Mouse (Mus musculus): ENCODE data around the gene Ttc30a2.
"Not testable (repeated sequence)": the region's sequence is repeated elsewhere in the genome, so short reads cannot be mapped to it uniquely, and the experiment has no call there.

Ttc30a2 gene

GRCm38 (mm10) chr2:75977752-75978368 is at the start of gene Ttc30a2:
Ttc30a2 (minus strand) TSS chr2:75978170.
- not testable (repeated sequence) for DNase-seq (ENCODE audit: low spot score in 2 of 2)

- DNase-seq (ENCODE audit: low spot score in 2 of 2), result no peak
Observed at GRCm38 (mm10) chr2:76016890-76017289, 38.9 kb upstream of the Ttc30a2 start.

GRCm38 (mm10) chr2:76016136-76016535 is 38.2 kb upstream of the Ttc30a2 start:
- no peak for DNase-seq (ENCODE audit: low spot score in 2 of 2)

- DNase-seq (ENCODE audit: low spot score in 2 of 2), result no peak
Observed at GRCm38 (mm10) chr2:76015460-76015859, 37.5 kb upstream of the Ttc30a2 start.

GRCm38 (mm10) chr2:76014659-76015058 is 36.7 kb upstream of the Ttc30a2 start:
- no peak for DNase-seq (ENCODE audit: low spot score in 2 of 2)

- DNase-seq (ENCODE audit: low spot score in 2 of 2), result no peak
Observed at GRCm38 (mm10) chr2:76006194-76006593, 28.2 kb upstream of the Ttc30a2 start.

GRCm38 (mm10) chr2:76002899-76003298 is 24.9 kb upstream of the Ttc30a2 start:
- DNase-seq (ENCODE audit: low spot score in 2 of 2), result no peak

- peak; percentile 45 to 47 for DNase-seq (ENCODE audit: low spot score in 2 of 2)
Observed at GRCm38 (mm10) chr2:76001392-76001791, 23.4 kb upstream of the Ttc30a2 start.

- DNase-seq (ENCODE audit: low spot score in 2 of 2), result no peak
Observed at GRCm38 (mm10) chr2:75999636-76000035, 21.7 kb upstream of the Ttc30a2 start.

- DNase-seq (ENCODE audit: low spot score in 2 of 2), result no peak
Observed at GRCm38 (mm10) chr2:75998692-75999091, 20.7 kb upstream of the Ttc30a2 start.

- DNase-seq (ENCODE audit: low spot score in 2 of 2), result no peak
Observed at GRCm38 (mm10) chr2:75997726-75998125, 19.8 kb upstream of the Ttc30a2 start.

- no peak for DNase-seq (ENCODE audit: low spot score in 2 of 2)
Observed at GRCm38 (mm10) chr2:75994841-75995240, 16.9 kb upstream of the Ttc30a2 start.

- no peak for DNase-seq (ENCODE audit: low spot score in 2 of 2)
Observed at GRCm38 (mm10) chr2:75991581-75992205, 13.7 kb upstream of the Ttc30a2 start.

GRCm38 (mm10) chr2:75990885-75991539 is 13.0 kb upstream of the Ttc30a2 start:
- peak; percentile 48 to 52 for DNase-seq (ENCODE audit: low spot score in 2 of 2)

- no peak for DNase-seq (ENCODE audit: low spot score in 2 of 2)
Observed at GRCm38 (mm10) chr2:75989694-75990093, 11.7 kb upstream of the Ttc30a2 start.

GRCm38 (mm10) chr2:75988779-75989363 is 10.9 kb upstream of the Ttc30a2 start:
- DNase-seq (ENCODE audit: low spot score in 2 of 2), result no peak

GRCm38 (mm10) chr2:75988378-75988777 is 10.4 kb upstream of the Ttc30a2 start:
- DNase-seq (ENCODE audit: low spot score in 2 of 2), result no peak

GRCm38 (mm10) chr2:75987739-75988138 is 9.8 kb upstream of the Ttc30a2 start:
- no peak for DNase-seq (ENCODE audit: low spot score in 2 of 2)

GRCm38 (mm10) chr2:75985124-75985523 is 7.2 kb upstream of the Ttc30a2 start:
- DNase-seq (ENCODE audit: low spot score in 2 of 2), result peak in 1 of 2 experiments; percentile 47

- no peak for DNase-seq (ENCODE audit: low spot score in 2 of 2)
Observed at GRCm38 (mm10) chr2:75983847-75984246, 5.9 kb upstream of the Ttc30a2 start.

- DNase-seq (ENCODE audit: low spot score in 2 of 2), result no peak
Observed at GRCm38 (mm10) chr2:75983091-75983490, 5.1 kb upstream of the Ttc30a2 start.

GRCm38 (mm10) chr2:75982626-75983025 is 4.7 kb upstream of the Ttc30a2 start:
- no peak for DNase-seq (ENCODE audit: low spot score in 2 of 2)

Data from frontal cortex, postnatal 25 days (tissue).